Mouse (Mus musculus): ENCODE measurements around the gene Otof.

GRCm38 (mm10) chr5:30391473-30391872 is 70.3 kb downstream of the Otof start:
- TF ChIP-seq CTCF (IDR thresholded peaks at IDR 0.05; ENCODE audit: control insufficient read depth, insufficient read depth, insufficient replicate concordance, low read depth, low read length) (peak; percentile 83; the same call in 1 of the 2 replicates), POLR2A (IDR thresholded peaks at IDR 0.05; ENCODE audit: control insufficient read depth, low read depth, low read length) (no peak)
